Mouse (Mus musculus): ENCODE measurements at regions not wholly inside any gene's neighbourhood (a gene's known extent, or its start where the extent isn't known, plus 50 kb on each side); places are given as distances from the start of the nearest gene placed in this dataset.

DNA sequence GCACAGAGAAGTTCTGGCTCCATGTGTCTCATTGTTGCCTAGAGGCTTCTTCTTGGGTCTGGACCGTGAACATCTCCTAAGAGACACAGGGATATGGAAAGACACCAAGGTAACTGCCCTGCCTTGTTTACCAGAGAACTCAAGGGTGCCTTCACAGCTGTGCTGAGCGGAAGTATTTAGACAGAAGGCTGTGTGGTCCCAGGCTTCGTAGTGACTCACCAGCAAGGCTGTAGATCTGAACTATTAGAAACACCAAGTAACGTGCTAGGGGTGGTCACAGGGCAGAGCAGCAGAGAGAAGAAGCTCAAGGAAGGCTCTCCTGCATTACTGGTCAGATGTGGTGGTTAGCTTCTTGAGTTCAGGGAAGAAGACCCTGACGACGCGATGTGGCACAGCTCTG lies 51.6 kb upstream of the Lpp start:
- no peak for TF ChIP-seq CTCF (IDR thresholded peaks at IDR 0.05)
- CTCF ChIA-PET, result no interaction called here
- DNase-seq (ENCODE audit: low read depth, low spot score), result no peak
- POLR2A ChIA-PET, result no interaction called here
- in situ Hi-C loops (cut with MboI; ENCODE audit: low pct_unique_long_range_greater_than_20kb), result no loop called here
- ATAC-seq, result no peak
- no peaks in the 10 kb centered on the region for H3K27me3 ChIP-seq

DNA sequence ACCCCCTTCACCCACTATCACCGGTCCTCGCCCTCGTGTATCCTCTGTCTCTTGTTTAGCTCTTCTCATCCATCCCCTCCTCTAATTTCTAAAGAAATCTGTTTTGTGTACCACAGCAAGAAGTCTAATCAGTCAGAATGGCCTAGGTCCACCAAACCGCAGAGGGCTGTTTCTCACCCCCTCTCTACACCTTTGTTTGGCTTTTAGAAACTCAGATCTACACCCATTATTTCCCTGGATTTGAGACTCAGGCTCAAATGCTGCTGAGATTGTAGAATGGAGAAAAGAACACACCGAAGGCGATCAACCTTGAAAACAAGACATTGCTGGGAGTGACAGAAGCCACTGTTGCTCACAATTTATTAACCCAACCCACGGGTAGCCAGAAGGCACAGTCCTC lies 52.7 kb upstream of the Lpp start:
- in situ Hi-C loops (cut with MboI; ENCODE audit: low pct_unique_long_range_greater_than_20kb), result no loop called here
- DNase-seq (ENCODE audit: low read depth, low spot score) (no peak), ATAC-seq (no peak)
- CTCF ChIA-PET, result no interaction called here
- POLR2A ChIA-PET, result no interaction called here
- TF ChIP-seq CTCF (IDR thresholded peaks at IDR 0.05), result no peak
- H3K27me3 ChIP-seq, result no peaks in the 10 kb centered on the region

DNA sequence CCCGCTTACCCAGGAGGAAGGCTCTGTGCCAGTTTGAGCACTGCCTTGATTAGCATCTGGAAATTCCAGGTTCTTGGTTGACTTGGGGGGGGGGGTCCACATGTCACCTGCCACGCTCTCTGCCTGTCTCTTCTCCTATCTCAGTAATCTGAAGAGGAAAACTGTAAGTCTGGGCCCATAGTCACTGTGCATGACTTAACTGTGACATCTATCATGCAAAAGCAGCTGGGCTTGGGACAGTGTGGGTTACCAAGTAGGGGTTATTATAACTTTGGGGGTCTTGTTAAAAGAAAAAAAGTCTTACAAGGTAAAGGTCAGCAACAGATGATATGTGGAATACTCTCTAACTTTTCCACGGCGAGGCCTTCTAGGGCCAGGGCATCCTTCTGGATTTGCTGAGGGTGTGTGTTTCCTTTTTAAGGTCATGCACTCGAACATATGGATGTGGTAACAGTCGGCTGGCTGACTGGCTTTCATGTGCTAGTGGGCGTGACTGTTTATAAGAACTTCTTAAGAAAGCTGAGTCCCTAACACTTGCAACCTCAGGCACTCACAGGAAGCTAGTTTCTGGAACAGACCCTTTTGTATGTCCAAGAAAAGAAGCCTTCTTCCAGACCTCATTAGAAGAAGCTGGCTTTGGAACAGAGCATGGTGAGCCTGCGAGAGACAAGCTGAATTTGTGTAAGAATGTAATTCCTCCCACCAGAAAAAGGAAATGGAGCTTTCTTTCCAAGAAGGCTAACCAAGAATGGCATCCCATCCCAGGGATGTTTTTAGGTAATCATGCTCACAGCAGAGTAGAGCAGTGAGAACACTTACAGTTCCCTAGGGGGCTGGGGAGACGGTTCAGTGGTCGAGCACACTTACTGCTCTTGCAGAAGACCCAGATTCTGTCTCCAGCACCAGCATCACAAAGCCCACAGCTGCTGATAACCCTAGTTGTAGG lies 53.7 kb upstream of the Lpp start:
- in situ Hi-C loops (cut with MboI; ENCODE audit: low pct_unique_long_range_greater_than_20kb), result no loop called here
- no peak for ATAC-seq
- no peak for TF ChIP-seq CTCF (IDR thresholded peaks at IDR 0.05)
- ChIA-PET POLR2A (interaction anchor here (0.7 kb wide), 1 partner anchor 144 kb away, joined by 4 read pairs; no protein-coding TSS in a partner anchor), CTCF (no interaction called here)
- DNase-seq (ENCODE audit: low read depth, low spot score), result no peak
- H3K27me3 ChIP-seq, result no peaks in the 10 kb centered on the region

DNA sequence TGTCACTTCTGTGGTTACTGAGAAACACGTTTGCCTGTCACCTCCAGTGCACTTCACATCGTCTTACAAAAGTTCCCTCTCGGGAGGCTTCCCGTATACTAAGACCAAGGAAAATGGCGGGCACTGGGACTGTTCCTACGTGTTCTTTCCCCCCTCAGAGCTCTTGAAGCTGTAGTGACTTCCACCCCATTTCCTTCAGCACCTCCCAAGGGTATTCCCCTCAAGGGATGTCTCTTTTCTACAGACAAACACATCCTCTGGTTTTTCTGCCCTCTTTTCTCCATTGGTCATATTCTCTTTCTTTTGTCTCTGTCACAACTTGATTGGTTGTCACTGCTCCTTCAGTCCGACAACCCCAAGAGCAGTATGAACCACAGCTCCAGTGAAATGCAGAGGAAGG lies 54.9 kb upstream of the Lpp start:
- ATAC-seq, result no peak
- no peak for TF ChIP-seq CTCF (IDR thresholded peaks at IDR 0.05)
- POLR2A ChIA-PET, result no interaction called here
- DNase-seq (ENCODE audit: low read depth, low spot score), result no peak
- no peaks in the 10 kb centered on the region for H3K27me3 ChIP-seq
- in situ Hi-C loops (cut with MboI; ENCODE audit: low pct_unique_long_range_greater_than_20kb), result no loop called here
- CTCF ChIA-PET, result no interaction called here

DNA sequence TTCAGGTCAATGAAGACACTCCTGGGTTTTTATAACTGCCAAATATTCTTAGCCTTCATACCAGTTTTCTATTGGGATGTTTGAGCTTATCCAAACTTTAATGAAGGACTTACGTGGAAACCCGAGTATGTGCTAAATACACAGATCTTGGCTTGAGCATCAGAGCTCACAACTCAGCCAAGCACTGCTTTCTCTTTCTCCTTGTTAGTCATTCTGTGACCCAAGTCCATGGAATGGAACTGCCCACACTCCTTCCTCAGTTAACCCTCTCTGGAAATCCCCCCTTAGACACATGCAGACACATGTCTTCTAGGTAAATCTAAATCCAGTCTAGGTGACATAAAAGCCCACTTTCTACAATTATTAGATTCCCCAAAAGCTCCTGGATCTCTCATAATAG lies 58.9 kb upstream of the Lpp start:
- no peak for TF ChIP-seq CTCF (IDR thresholded peaks at IDR 0.05)
- POLR2A ChIA-PET, result no interaction called here
- DNase-seq (ENCODE audit: low read depth, low spot score), result no peak
- no peaks in the 10 kb centered on the region for H3K27me3 ChIP-seq
- CTCF ChIA-PET, result interaction anchor here (1.3 to 1.5 kb wide), 2 partner anchors 13 to 23 kb away, joined by 3 to 4 read pairs; no protein-coding TSS in a partner anchor
- in situ Hi-C loops (cut with MboI; ENCODE audit: low pct_unique_long_range_greater_than_20kb), result no loop called here
- no peak for ATAC-seq

DNA sequence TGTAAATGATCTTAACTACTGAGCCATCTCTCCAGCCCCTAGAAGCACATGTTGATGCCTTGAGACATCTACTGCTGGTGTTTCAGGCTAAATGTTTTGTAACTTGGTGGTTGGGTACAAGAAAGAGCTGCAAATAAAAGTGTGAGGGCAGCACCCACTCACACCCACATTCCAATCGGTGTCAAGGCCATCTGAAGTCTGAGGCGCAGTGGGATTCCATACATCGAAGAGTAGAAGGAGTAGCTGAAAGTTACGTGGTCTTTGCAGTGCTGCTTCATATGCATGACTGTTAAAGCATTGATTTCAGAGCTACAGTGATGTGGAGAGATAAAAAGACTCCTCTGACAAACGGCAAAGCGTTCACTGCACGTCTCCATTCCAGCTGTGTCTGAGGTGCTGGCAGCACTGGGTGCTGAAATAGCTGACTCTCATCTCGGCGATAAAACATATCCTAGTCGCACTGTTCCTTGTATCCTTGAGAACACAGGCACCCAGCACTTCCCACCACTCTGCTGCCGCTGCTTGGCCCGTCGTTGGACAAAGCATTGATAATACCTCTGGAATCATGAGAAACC lies 61.8 kb upstream of the Lpp start:
- no peaks in the 10 kb centered on the region for H3K27me3 ChIP-seq
- in situ Hi-C loops (cut with MboI; ENCODE audit: low pct_unique_long_range_greater_than_20kb), result no loop called here
- no peak for ATAC-seq
- no peak for TF ChIP-seq CTCF (IDR thresholded peaks at IDR 0.05)
- CTCF ChIA-PET, result no interaction called here
- DNase-seq (ENCODE audit: low read depth, low spot score), result no peak
- POLR2A ChIA-PET, result no interaction called here

DNA sequence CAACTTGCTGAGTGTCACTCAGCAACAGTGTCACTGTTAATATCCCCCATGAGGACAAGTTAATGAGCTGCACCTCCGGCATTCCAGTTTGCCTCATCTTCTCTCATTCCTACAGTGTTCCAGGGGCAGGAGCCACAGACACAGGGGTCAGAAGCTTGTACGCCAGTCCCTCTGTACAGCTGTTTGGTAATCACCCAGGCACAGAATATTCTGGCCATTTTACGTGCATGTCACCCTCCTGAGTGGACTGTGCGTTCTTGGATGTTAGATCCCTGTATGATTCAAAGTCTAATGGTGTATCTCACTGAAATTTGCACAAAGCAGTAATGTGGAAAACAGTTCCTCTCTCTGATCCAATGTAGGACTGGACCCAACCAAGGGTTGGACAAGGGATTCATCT lies 66.7 kb upstream of the Lpp start:
- TF ChIP-seq CTCF (IDR thresholded peaks at IDR 0.05), result no peak
- in situ Hi-C loops (cut with MboI; ENCODE audit: low pct_unique_long_range_greater_than_20kb), result no loop called here
- DNase-seq (ENCODE audit: low read depth, low spot score) (no peak), ATAC-seq (no peak)
- CTCF ChIA-PET, result interaction anchor here (1.2 kb wide), 1 partner anchor 10 kb away, joined by 4 read pairs; no protein-coding TSS in a partner anchor
- H3K27me3 ChIP-seq, result no peaks in the 10 kb centered on the region
- POLR2A ChIA-PET, result no interaction called here

DNA sequence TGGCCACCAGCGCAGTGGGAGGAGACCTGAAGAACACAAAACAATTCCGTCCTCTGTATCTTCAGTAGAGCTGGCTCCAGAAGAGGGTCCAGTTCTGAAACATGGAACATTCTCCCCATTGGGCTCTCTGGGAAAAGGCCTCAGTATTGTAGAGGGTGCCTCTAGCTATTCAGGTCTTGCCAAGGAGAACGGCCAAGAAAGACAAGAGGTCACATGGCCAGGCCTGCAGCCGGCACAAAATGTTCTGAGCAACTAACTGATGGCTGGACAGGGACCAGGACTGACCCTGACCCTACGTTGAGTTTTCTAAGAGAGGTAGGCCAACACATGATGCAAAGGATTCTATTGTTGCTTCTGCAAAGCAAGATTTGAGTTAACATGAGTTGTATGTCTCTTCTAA lies 67.3 kb upstream of the Lpp start:
- DNase-seq (ENCODE audit: low read depth, low spot score), result no peak
- POLR2A ChIA-PET, result no interaction called here

DNA sequence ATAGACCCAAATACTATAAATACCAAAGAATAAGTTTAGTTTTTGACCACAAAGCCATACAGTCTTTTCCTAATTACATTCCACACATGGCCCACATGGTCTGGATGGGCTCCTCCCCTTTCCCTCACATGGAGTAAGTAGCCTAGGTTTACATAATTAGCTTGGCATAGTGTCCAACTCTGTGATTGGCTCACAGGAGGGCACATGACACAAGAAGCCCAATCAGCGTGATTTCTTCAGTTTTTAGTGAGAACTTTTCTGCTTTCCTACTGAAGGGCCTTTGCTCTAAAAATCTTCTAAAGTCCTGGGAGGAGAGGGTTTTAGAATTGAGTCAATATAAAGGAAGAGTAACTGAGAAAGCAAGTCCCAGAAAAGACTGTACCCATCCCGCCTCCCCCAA lies 68.4 kb upstream of the Lpp start:
- no peak for ATAC-seq
- H3K27me3 ChIP-seq, result no peaks in the 10 kb centered on the region
- no peak for DNase-seq (ENCODE audit: low read depth, low spot score)
- CTCF ChIA-PET, result no interaction called here
- POLR2A ChIA-PET, result no interaction called here
- TF ChIP-seq CTCF (IDR thresholded peaks at IDR 0.05), result no peak
- in situ Hi-C loops (cut with MboI; ENCODE audit: low pct_unique_long_range_greater_than_20kb), result no loop called here

More for the DNA sequence above, 67.3 kb upstream of the Lpp start:
- no peak for TF ChIP-seq CTCF (IDR thresholded peaks at IDR 0.05)
- CTCF ChIA-PET, result no interaction called here
- H3K27me3 ChIP-seq, result no peaks in the 10 kb centered on the region
- in situ Hi-C loops (cut with MboI; ENCODE audit: low pct_unique_long_range_greater_than_20kb), result no loop called here
- no peak for ATAC-seq

DNA sequence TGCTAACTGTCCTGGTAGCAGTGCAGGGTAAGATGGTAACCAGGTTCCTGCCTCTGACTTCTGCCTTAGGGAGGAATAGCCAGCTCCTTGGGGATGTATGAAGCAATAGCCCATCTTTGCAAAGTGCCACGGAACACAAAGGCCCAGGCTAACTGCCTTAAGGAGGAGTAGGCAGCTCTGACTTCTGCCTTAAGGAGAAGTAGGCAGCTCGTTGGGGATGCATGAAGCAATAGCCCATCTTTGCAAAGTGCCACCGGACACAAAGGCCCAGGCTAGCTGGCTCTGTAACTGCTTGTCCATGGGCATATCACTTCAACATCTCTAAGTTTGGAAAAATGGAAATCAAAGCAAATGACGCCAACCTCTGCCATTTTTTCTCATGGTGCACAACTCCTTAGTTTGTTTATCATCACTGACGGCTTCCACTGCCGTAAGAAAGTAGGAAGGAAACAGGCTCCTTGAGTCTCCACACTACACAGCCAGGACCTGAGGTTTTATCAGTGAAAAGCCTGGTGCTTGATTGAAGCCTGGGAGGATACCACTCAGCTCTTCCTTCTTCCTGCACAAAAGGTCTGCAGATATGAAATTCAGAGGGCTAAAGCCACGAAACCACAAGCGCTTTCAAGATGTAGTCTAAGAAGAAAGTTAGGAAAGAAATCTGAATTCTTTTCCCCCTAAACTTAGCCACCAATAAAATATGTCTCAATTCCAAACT lies 74.4 kb upstream of the Lpp start:
- no peak for DNase-seq (ENCODE audit: low read depth, low spot score)
- H3K27me3 ChIP-seq, result no peaks in the 10 kb centered on the region
- in situ Hi-C loops (cut with MboI; ENCODE audit: low pct_unique_long_range_greater_than_20kb), result no loop called here
- TF ChIP-seq CTCF (IDR thresholded peaks at IDR 0.05), result no peak
- ChIA-PET CTCF (interaction anchor here (1.2 kb wide), 1 partner anchor 11 kb away, joined by 4 read pairs; no protein-coding TSS in a partner anchor), POLR2A (no interaction called here)
- no peak for ATAC-seq

Measured in Patski (cell line).